Mouse (Mus musculus): Measurements from ENCODE around the gene Snx15.
A peak's percentile ranks its signal among the peaks of the same experiment; 100 is the strongest.

The Snx15 gene

GRCm38 (mm10) chr19:6121761-6122160 lies 6.3 kb downstream of the Snx15 start:
- DNase-seq (ENCODE audit: low spot score in 2 of 2), result no peak

- DNase-seq (ENCODE audit: low spot score in 2 of 2), result no peak
These were observed 9.4 kb downstream of the Snx15 start for GRCm38 (mm10) chr19:6118677-6119185.

GRCm38 (mm10) chr19:6117986-6118676 lies 10.0 kb downstream of the Snx15 start, which contains the start of gene Sac3d1:
Gene Sac3d1 (minus strand): TSS chr19:6118650.
- peak; percentile 79 to 82 for DNase-seq (ENCODE audit: low spot score in 2 of 2)

GRCm38 (mm10) chr19:6117346-6117985 lies 10.6 kb downstream of the Snx15 start:
- DNase-seq (ENCODE audit: low spot score in 2 of 2), result no peak

GRCm38 (mm10) chr19:6116113-6116850 lies 11.8 kb downstream of the Snx15 start:
- DNase-seq (ENCODE audit: low spot score in 2 of 2), result no peak

- no peak for DNase-seq (ENCODE audit: low spot score in 2 of 2)
These were observed 15.0 kb downstream of the Snx15 start for GRCm38 (mm10) chr19:6113116-6113515.

GRCm38 (mm10) chr19:6105586-6105985 lies 22.5 kb downstream of the Snx15 start, which contains the start of gene Naaladl1:
Gene Naaladl1 (plus strand): TSS chr19:6105782.
- DNase-seq (ENCODE audit: low spot score in 2 of 2), result no peak

GRCm38 (mm10) chr19:6104476-6104875 lies 23.6 kb downstream of the Snx15 start:
- DNase-seq (ENCODE audit: low spot score in 2 of 2), result no peak

- DNase-seq (ENCODE audit: low spot score in 2 of 2), result no peak
These were observed 25.8 kb downstream of the Snx15 start for GRCm38 (mm10) chr19:6102169-6102853.

GRCm38 (mm10) chr19:6101186-6101585 lies 26.9 kb downstream of the Snx15 start:
- no peak for DNase-seq (ENCODE audit: low spot score in 2 of 2)

- no peak for DNase-seq (ENCODE audit: low spot score in 2 of 2)
These were observed 30.3 kb downstream of the Snx15 start for GRCm38 (mm10) chr19:6097847-6098246.

- no peak for DNase-seq (ENCODE audit: low spot score in 2 of 2)
These were observed 34.0 kb downstream of the Snx15 start, which contains the start of gene AC131692.1 for GRCm38 (mm10) chr19:6094119-6094518. Gene AC131692.1 (plus strand): TSS chr19:6094419.

- DNase-seq (ENCODE audit: low spot score in 2 of 2), result no peak
These were observed 39.3 kb downstream of the Snx15 start for GRCm38 (mm10) chr19:6088841-6089240.

- DNase-seq (ENCODE audit: low spot score in 2 of 2), result no peak
These were observed 42.7 kb downstream of the Snx15 start for GRCm38 (mm10) chr19:6085417-6085879.

- DNase-seq (ENCODE audit: low spot score in 2 of 2), result peak; percentile 92 to 93
These were observed 43.4 kb downstream of the Snx15 start, which contains the start of the genes Zfpl1 and Cdca5 for GRCm38 (mm10) chr19:6084478-6085248. Gene Zfpl1 (minus strand): TSS chr19:6084956. Gene Cdca5 (plus strand): TSS chr19:6084983.

GRCm38 (mm10) chr19:6082156-6082555 lies 45.9 kb downstream of the Snx15 start, which contains the start of gene Gm28374:
Gene Gm28374 (minus strand): TSS chr19:6082256.
- DNase-seq (ENCODE audit: low spot score in 2 of 2), result no peak

- no peak for DNase-seq (ENCODE audit: low spot score in 2 of 2)
These were observed 48.1 kb downstream of the Snx15 start, which contains the start of gene Tmem262 for GRCm38 (mm10) chr19:6079983-6080480. Gene Tmem262 (plus strand): TSS chr19:6080033.

GRCm38 (mm10) chr19:6076564-6077393 lies 51.3 kb downstream of the Snx15 start, which contains the start of gene Vps51:
Gene Vps51 (minus strand): TSS chr19:6077231.
- DNase-seq (ENCODE audit: low spot score in 2 of 2), result peak; percentile 73 to 85

GRCm38 (mm10) chr19:6073889-6074288 lies 54.2 kb downstream of the Snx15 start:
- DNase-seq (ENCODE audit: low spot score in 2 of 2), result no peak

All from frontal cortex, postnatal 25 days (tissue).